Mouse (Mus musculus) testis, adult 2 months (tissue): ENCODE results near the gene BC005537. TPM values are rescaled to one million over a fixed set of nuclear protein-coding genes. Genes with fewer than 3 reads are reported as not detected.

Source experiments
- H3K27ac ChIP-seq: fragments of 200-500 bp; 2 replicates; pipeline ENCODE4 v1.5.1; 2012; ENCODE audit warnings: low read depth, low read length; ENCODE audit not compliant: control insufficient read depth, insufficient read depth
- H3K27me3 ChIP-seq: fragments of 200-500 bp; 2 replicates; pipeline ENCODE4 v1.6.1; 2012; ENCODE audit warnings: mild to moderate bottlenecking, low read length, moderate library complexity; ENCODE audit not compliant: control insufficient read depth, insufficient read depth
- H3K36me3 ChIP-seq: fragments of 200-500 bp; 2 replicates; pipeline ENCODE4 v1.6.1; 2012; ENCODE audit warnings: mild to moderate bottlenecking, low read length; ENCODE audit not compliant: control insufficient read depth, insufficient read depth
- H3K4me1 ChIP-seq: fragments of 200-500 bp; 2 replicates; pipeline ENCODE4 v1.6.1; 2012; ENCODE audit warnings: low read length; ENCODE audit not compliant: control insufficient read depth, insufficient read depth
- H3K4me3 ChIP-seq: fragments of 200-500 bp; 2 replicates; pipeline ENCODE4 v1.5.1; 2012; ENCODE audit warnings: low read depth, mild to moderate bottlenecking, low read length, moderate library complexity, mixed read lengths; ENCODE audit not compliant: control insufficient read depth
- CTCF ChIP-seq: fragments of 200-500 bp; IDR thresholded peaks from 2 replicates; pipeline ENCODE4 v1.5.1; 2012; ENCODE audit warnings: low read depth, mild to moderate bottlenecking, inconsistent platforms, low read length, moderate library complexity; ENCODE audit not compliant: control insufficient read depth, insufficient read depth, insufficient replicate concordance
- POLR2A ChIP-seq: fragments of 200-500 bp; IDR thresholded peaks from 2 replicates; pipeline ENCODE4 v1.6.1; 2012; ENCODE audit warnings: low read depth, mild to moderate bottlenecking, inconsistent platforms, low read length, moderate library complexity; ENCODE audit not compliant: control insufficient read depth
- polyA plus RNA-seq: library from polyadenylated mRNA; depleted of rRNA; stranded (reverse); fragments of >200 nt; gene quantifications from 2 replicates; pipeline ENCODE4 v1.2.3, GENCODE M21; 2012

BC005537 gene
- polyA plus RNA-seq, 1 experiment, result 60.0 TPM

DNA sequence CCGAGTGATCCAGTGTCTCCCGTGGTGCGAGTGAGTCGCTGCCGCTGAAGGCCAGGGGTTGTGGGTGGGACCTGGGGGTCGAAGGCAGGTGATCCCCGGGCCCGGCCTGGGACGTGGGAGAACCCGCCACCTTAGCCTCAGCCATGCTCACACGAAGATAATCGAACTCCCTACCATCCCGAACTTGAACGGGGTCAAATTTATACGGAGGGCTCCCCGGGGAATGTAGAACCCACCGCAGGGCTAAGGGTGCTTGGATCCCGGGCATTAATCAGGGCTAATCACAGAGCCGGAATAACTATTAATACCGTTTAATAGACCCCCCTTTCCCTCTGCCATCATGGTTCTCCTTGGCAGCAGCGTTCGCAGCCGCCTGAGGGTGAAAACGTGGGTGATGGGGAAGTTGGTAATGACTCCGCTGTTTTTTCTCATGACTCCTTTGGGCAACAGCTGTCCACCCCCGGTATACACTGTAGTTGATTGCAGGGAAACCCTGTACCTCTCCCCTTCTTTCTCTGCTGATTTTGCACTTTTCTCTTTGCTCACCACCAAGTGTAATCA is 754 bp downstream of the BC005537 start:
- Histone ChIP-seq H3K27ac (peak overlapping the region; percentile 12), H3K4me3 (peak overlapping the region; percentile 98), H3K36me3 (no peaks in the 10 kb centered on the region), H3K27me3 (no peaks in the 10 kb centered on the region), H3K4me1 (peaks cover 5% of the 10 kb centered on the region)
- TF ChIP-seq POLR2A (no peak), CTCF (no peak)

DNA sequence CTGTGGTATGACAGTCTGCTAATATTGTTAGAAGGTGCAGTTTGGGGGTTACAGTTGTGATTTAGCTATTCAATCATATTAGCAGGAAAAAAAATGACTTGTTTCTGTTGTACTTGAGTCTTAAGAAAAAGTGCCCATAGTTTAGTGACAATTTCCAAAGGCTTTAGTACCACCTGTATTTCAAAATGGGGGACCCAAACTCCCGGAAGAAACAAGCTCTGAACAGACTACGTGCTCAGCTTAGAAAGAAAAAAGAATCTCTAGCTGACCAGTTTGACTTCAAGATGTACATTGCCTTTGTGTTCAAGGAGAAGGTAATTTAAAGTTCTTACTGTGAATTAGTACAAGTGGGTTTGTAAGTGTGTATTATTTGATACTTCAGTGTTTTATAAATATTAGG is 1.7 kb downstream of the BC005537 start:
- no peaks in the 10 kb centered on the region for H3K27me3 ChIP-seq
- TF ChIP-seq POLR2A, result no peak
- no peak for TF ChIP-seq CTCF
- H3K4me1 ChIP-seq, result peaks cover 5% of the 10 kb centered on the region
- H3K4me3 ChIP-seq, result peak overlapping the region; percentile 98; the same call in 1 of the 2 replicates
- no peaks in the 10 kb centered on the region for H3K36me3 ChIP-seq
- no peak overlapping the region for H3K27ac ChIP-seq

DNA sequence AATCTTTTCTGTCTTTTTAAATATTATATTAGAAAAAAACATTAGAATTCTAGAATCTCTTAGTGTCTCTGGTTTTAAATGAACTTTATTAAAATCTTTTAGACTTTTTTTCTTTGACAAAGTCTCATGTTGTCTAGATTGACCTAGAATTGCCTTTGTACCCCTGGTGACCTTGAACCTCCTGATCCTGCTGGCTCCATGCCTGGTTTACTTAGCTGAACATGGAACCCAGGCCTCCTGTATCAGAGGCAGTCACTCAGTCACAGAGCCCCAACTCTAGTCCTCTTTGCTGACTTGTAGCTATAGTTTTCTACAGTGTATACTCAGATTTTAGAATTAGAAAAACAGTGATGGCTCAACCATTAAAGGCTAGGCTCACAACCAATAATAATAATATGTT is 4.6 kb downstream of the BC005537 start:
- H3K36me3 ChIP-seq, result no peaks in the 10 kb centered on the region; the same call in 1 of the 2 replicates
- no peaks in the 10 kb centered on the region for H3K27me3 ChIP-seq
- TF ChIP-seq POLR2A, result no peak
- no peak for TF ChIP-seq CTCF
- no peak overlapping the region for H3K4me3 ChIP-seq
- no peak overlapping the region for H3K27ac ChIP-seq
- peaks cover 3% of the 10 kb centered on the region; the same call in 1 of the 2 replicates for H3K4me1 ChIP-seq

DNA sequence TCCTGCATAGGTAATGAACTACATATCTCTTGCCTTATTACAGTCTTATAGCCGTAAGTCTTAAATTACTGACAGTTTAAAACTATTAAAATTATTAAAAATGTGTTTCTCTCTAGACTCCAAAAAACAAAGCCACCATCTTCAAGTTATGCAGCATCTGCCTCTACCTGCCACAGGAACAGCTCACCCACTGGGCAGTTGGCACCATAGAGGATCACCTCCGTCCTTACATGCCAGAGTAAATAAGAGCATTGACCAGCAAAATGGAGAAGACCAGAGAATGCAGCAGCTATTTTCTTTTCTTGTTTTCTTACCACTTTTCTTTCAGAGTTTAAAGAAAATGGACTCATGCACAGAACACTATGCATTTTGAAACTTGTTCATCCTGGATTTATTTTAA is 11.1 kb downstream of the BC005537 start:
- no peaks in the 10 kb centered on the region for H3K4me1 ChIP-seq
- no peaks in the 10 kb centered on the region for H3K27me3 ChIP-seq
- H3K36me3 ChIP-seq, result peaks cover 1% of the 10 kb centered on the region
- TF ChIP-seq POLR2A (no peak), CTCF (no peak)
- no peak overlapping the region for H3K4me3 ChIP-seq
- no peak overlapping the region for H3K27ac ChIP-seq

DNA sequence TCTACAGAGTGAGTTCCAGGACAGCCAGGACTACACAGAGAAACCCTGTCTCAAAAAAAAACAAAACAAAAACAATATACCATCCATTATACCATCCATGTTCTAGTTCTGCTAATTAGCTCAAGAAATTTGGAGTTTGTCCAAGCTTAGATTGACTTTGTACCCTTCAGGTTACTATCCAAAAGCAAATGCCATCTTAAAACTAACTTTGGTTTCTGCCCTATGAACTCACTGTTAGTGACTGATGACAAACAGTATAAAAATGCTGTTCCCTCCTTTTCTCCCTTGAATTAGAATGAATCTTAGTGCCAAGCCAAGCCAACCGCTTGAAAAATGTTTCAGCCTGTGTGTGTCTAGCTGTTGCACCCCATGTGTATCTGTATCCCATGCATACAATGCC is 13.2 kb downstream of the BC005537 start:
- Histone ChIP-seq H3K27ac (no peak overlapping the region), H3K4me3 (no peak overlapping the region), H3K36me3 (peaks cover 1% of the 10 kb centered on the region), H3K27me3 (no peaks in the 10 kb centered on the region), H3K4me1 (no peaks in the 10 kb centered on the region)
- TF ChIP-seq CTCF (no peak), POLR2A (no peak)

DNA sequence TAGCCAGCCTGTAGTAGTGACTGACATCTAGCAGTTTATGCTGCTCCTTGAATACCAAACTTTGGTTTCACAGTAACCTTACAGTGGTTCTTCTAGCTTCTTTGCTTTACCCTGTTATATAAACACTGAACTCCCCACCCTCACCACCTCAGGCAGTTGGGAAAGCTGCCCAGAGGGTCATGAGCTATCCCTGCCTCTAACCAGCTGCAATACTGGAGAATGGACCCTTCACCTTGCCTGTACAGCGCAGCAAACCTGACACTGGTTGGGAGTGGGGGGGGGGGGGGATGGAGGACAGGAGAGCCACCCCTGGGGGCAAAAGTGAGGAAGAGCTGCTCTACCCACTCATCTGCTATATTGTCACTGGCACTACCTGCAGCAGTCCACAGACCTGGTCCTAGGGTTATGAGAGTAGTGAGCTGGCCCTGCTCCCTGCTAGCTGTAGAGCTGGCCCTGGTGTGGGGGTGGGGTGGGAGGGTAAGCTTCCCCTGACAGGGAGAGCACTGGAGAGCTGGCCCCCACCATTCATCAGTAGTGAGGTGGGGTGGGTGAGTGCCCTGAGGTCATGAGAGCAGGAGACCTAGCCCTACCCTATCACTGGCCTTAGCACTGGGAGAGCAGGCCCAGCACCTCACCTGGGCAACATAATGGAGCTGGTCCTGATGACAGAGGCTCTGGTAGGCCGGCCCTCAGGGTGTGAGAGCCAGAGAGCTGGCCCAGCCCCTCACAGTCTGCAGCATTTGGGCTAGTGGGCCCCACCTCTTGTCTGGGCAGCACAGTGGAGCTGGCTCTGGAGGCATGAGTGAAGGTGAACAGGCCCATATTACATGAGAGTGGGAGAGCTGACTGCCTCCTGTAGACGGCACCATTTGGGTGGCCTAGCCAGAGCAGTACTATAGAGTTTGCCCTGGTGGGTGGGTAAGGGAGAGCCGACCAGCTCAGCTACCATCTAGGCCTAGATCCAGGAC is 15.0 kb downstream of the BC005537 start:
- TF ChIP-seq CTCF, result no peak
- TF ChIP-seq POLR2A, result no peak
- Histone ChIP-seq H3K36me3 (peaks cover 1% of the 10 kb centered on the region; the same call in 1 of the 2 replicates), H3K27me3 (no peaks in the 10 kb centered on the region)

DNA sequence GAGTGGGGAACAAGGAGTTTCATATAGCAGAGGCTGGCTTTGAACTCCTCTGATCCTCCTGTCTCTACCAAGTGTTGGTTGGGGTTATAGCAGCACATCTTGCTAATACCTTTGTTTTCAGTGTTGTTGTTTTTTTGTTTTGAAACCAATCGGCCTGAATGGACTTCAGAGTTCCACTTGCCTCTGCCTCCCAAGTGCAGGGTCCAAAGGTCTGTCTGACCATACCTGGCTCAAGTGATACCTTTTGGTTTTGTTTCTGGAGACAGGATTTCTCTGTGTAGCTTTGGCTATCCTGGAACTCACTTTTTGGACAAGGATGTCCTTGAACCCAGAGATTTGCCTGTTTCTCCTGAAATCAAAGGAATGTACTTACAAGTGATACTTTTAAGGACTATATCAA is 18.5 kb downstream of the BC005537 start:
- TF ChIP-seq POLR2A (no peak), CTCF (no peak)
- no peaks in the 10 kb centered on the region for H3K4me1 ChIP-seq
- no peak overlapping the region for H3K27ac ChIP-seq
- H3K27me3 ChIP-seq, result no peaks in the 10 kb centered on the region
- no peaks in the 10 kb centered on the region for H3K36me3 ChIP-seq
- H3K4me3 ChIP-seq, result no peak overlapping the region

More for the DNA sequence above, 15.0 kb downstream of the BC005537 start:
- no peak overlapping the region for H3K27ac ChIP-seq
- H3K4me1 ChIP-seq, result no peaks in the 10 kb centered on the region
- H3K4me3 ChIP-seq, result no peak overlapping the region

DNA sequence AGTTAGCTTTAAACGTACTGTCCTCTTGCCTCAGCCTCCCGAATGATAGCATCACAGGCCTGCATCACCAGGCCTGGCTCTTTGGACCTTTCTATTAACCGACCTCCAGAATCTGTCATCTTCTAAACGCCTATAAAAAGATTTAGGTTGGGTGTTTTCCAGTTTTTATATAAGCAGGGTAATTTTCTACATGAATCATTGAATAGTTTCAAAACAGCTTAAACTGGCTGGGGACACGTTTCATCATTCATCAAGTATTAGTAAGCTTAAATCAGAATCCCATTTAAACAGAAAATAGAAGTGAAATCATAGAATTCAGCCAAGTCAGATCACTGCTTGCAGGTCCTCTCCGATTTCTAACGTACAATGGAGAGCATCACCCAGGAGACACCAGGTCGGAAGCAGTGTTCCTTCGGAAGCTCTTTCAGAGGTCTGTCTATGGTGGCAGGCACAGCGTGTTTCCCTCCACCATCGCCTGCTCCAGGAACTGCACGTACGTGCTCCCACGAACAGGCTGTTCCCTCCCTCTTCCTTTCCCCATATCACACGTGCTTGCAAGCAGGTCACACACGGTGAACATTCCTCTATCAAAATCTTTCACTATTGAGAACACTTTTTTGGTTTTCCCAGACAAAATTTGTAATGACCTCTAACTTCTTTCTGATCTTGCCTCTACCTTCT is 21.3 kb downstream of the BC005537 start:
- no peak overlapping the region for H3K4me3 ChIP-seq
- no peaks in the 10 kb centered on the region for H3K36me3 ChIP-seq
- H3K27me3 ChIP-seq, result no peaks in the 10 kb centered on the region
- TF ChIP-seq CTCF (no peak), POLR2A (no peak)
- no peaks in the 10 kb centered on the region for H3K4me1 ChIP-seq
- H3K27ac ChIP-seq, result 0 out of 2 replicates have a peak overlapping the region, but pooled peaks have one; percentile 36
